Mouse (Mus musculus) kidney, embryonic 14.5 days (tissue): ENCODE results near the gene Ccs. TPM values are rescaled to one million over a fixed set of nuclear protein-coding genes. Genes with fewer than 3 reads are reported as not detected.

Experiments
- ATAC-seq: fragments of 200-750 bp; cut with Nextera tagmentation; 2 replicates; pipeline ENCODE4 v1.8.0; 2017; ENCODE audit warnings: moderate number of reproducible peaks, mild to moderate bottlenecking, moderate TSS enrichment, moderate library complexity; ENCODE audit not compliant: low FRiP score, low TSS enrichment
- H3K27ac ChIP-seq: fragments of 300-500 bp; sonication (generic); 2 replicates; pipeline ENCODE4 v1.5.1; 2014; ENCODE audit warnings: low read depth, mild to moderate bottlenecking, low read length, moderate library complexity, mixed read lengths
- H3K27me3 ChIP-seq: fragments of 300-500 bp; sonication (generic); 2 replicates; pipeline ENCODE4 v1.6.1; 2014; ENCODE audit warnings: mild to moderate bottlenecking, low read length; ENCODE audit not compliant: control insufficient read depth, insufficient read depth
- H3K36me3 ChIP-seq: fragments of 300-500 bp; sonication (generic); 2 replicates; pipeline ENCODE4 v1.6.1; 2014; ENCODE audit warnings: low read length, mixed read lengths; ENCODE audit not compliant: control insufficient read depth, insufficient read depth
- H3K4me1 ChIP-seq: fragments of 300-500 bp; sonication (generic); 2 replicates; pipeline ENCODE4 v1.6.1; 2014; ENCODE audit warnings: low read length, mixed read lengths; ENCODE audit not compliant: control insufficient read depth, insufficient read depth
- H3K4me2 ChIP-seq: fragments of 300-500 bp; sonication (generic); replicated peaks from 2 replicates; pipeline ENCODE4 v1.6.1; 2014; ENCODE audit warnings: low read depth, mild to moderate bottlenecking, low read length
- H3K4me3 ChIP-seq: fragments of 300-500 bp; sonication (generic); 2 replicates; pipeline ENCODE4 v1.5.1; 2014; ENCODE audit warnings: mild to moderate bottlenecking, low read length
- H3K9ac ChIP-seq: fragments of 300-500 bp; sonication (generic); 2 replicates; pipeline ENCODE4 v1.6.1; 2014; ENCODE audit warnings: low read depth, mild to moderate bottlenecking, low read length, moderate library complexity
- H3K9me3 ChIP-seq: fragments of 300-500 bp; sonication (generic); 2 replicates; pipeline ENCODE4 v1.6.1; 2016; ENCODE audit warnings: low read length; ENCODE audit not compliant: control insufficient read depth
- WGBS: fragments of 180-500 bp; shearing (Covaris S2); extraction: QIAGEN DNeasy Blood & Tissue Kit; methylation state at CpG from one replicate; pipeline ENCODE4 v1.1.7; 2014; 5-methylcytosine and 5-hydroxymethylcytosine counted together
- polyA plus RNA-seq: library from polyadenylated mRNA; unstranded; fragments of >200 nt; fragmentation: Nextera tagmentation; extraction: Ambion mirVana; gene quantifications from 2 replicates; pipeline ENCODE4 v1.2.1, GENCODE M21; 2014

The Ccs gene
- polyA plus RNA-seq, 1 experiment from 2014 or later: 53.5 TPM

DNA sequence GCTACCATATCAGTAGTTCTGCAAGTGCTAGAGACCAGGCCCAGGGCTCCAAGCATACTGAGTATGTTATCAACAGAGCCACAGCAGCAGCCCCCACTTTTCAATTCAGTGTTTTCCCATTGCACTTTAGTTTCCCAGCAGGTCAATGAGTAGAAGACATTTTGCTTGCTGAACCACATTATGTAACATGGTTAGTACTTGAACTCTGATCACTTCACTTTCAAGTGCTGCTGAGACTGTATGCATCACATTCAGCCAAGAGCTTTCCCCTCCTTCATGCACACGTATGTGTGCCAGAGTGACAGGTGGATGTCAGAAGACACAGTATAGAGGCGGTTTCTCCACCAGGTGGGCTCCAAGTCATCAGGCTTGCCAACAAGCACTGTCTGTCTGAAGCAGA is 56.2 kb downstream of the Ccs start:
- Histone ChIP-seq H3K36me3 (peaks cover 91% of the 10 kb centered on the region), H3K9me3 (no peaks in the 10 kb centered on the region), H3K9ac (no peak overlapping the region), H3K4me2 (no peak overlapping the region), H3K27ac (no peak overlapping the region), H3K4me1 (no peaks in the 10 kb centered on the region), H3K4me3 (no peak overlapping the region), H3K27me3 (no peaks in the 10 kb centered on the region)
- no peak for ATAC-seq
- 88% methylated on average over 2 of the region's 2 CpGs for WGBS

Other genes starting within 250 kb of the Ccs start
- gene Lrfn4, start 223.7 kb downstream of the Ccs start, polyA plus RNA-seq: 12.6 and 15.4 TPM in 2 replicates
- 73.1 and 85.0 TPM in 2 replicates for gene Rce1, start 213.7 kb downstream of the Ccs start, polyA plus RNA-seq
- gene Gm960, start 140.7 kb downstream of the Ccs start, polyA plus RNA-seq: 3.4 and 5.2 TPM in 2 replicates
- 1.8 and 2.9 TPM in 2 replicates for gene Sptbn2, start 128.2 kb downstream of the Ccs start, polyA plus RNA-seq
- 69.2 and 79.8 TPM in 2 replicates for gene Rbm4b, start 82.8 kb downstream of the Ccs start, polyA plus RNA-seq
- 64.7 and 69.6 TPM in 2 replicates for gene Rbm4, start 45.4 kb downstream of the Ccs start, polyA plus RNA-seq
- 30.6 and 41.2 TPM in 2 replicates for gene Gm21992, start 27.7 kb downstream of the Ccs start, polyA plus RNA-seq
- 71.4 and 102 TPM in 2 replicates for gene Rbm14, start 27.7 kb downstream of the Ccs start, polyA plus RNA-seq
- gene Ccdc87, start within 50 bp of the Ccs start, polyA plus RNA-seq: not detected in 2 replicates
- 36.2 and 43.6 TPM in 2 replicates for gene Ctsf, start 15.8 kb upstream of the Ccs start, polyA plus RNA-seq
- gene Actn3, start 38.6 kb upstream of the Ccs start, polyA plus RNA-seq: 12.8 and 13.8 TPM in 2 replicates
- 8.3 and 9.4 TPM in 2 replicates for gene Zdhhc24, start 39.3 kb upstream of the Ccs start, polyA plus RNA-seq
- 6.3 and 6.8 TPM in 2 replicates for gene Bbs1, start 67.3 kb upstream of the Ccs start, polyA plus RNA-seq
- gene Dpp3, start 89.0 kb upstream of the Ccs start, polyA plus RNA-seq: 70.1 and 87.4 TPM in 2 replicates
- 1.5 and 3.8 TPM in 2 replicates for gene Peli3, start 103.8 kb upstream of the Ccs start, polyA plus RNA-seq
- 137 and 178 TPM in 2 replicates for gene Mrpl11, start 122.8 kb upstream of the Ccs start, polyA plus RNA-seq
- not detected in 2 replicates for gene Npas4, start 151.0 kb upstream of the Ccs start, polyA plus RNA-seq
- gene Slc29a2, start 184.5 kb upstream of the Ccs start, polyA plus RNA-seq: 3.5 and 7.9 TPM in 2 replicates
- 35.7 and 44.8 TPM in 2 replicates for gene B4gat1, start 199.5 kb upstream of the Ccs start, polyA plus RNA-seq
- 1.2 and 1.5 TPM in 2 replicates for gene AC124502.3, start 199.6 kb upstream of the Ccs start, polyA plus RNA-seq
- gene Brms1, start 202.0 kb upstream of the Ccs start, polyA plus RNA-seq: 43.3 and 57.5 TPM in 2 replicates
- 2.5 and 4.8 TPM in 2 replicates for gene Rin1, start 211.1 kb upstream of the Ccs start, polyA plus RNA-seq
- 44.2 and 57.9 TPM in 2 replicates for gene Cd248, start 228.7 kb upstream of the Ccs start, polyA plus RNA-seq
- gene Tmem151a, start 246.2 kb upstream of the Ccs start, polyA plus RNA-seq: 1.2 and 1.7 TPM in 2 replicates
- gene Yif1a, start 249.2 kb upstream of the Ccs start, polyA plus RNA-seq: 114 and 115 TPM in 2 replicates